Mouse (Mus musculus) gonadal fat pad, adult 2 months (tissue): ENCODE results near the gene Tkt. TPM values are rescaled to one million over a fixed set of nuclear protein-coding genes. Genes with fewer than 3 reads are reported as not detected.
"Not testable (repeated sequence)": the region's sequence is repeated elsewhere in the genome, so short reads cannot be mapped to it uniquely, and the experiment has no call there.

Experiments used
- DNase-seq: peaks from one replicate; pipeline ENCODE4 v3.0.0-alpha.2; 2012; ENCODE audit warnings: low read depth
- polyA plus RNA-seq: library from polyadenylated mRNA; depleted of rRNA; stranded (reverse); fragments of >200 nt; gene quantifications from 2 replicates; pipeline ENCODE4 v1.2.3, GENCODE M21; 2012; rRNA removed

Tkt gene
- polyA plus RNA-seq: 527 and 734 TPM in 2 replicates

DNA sequence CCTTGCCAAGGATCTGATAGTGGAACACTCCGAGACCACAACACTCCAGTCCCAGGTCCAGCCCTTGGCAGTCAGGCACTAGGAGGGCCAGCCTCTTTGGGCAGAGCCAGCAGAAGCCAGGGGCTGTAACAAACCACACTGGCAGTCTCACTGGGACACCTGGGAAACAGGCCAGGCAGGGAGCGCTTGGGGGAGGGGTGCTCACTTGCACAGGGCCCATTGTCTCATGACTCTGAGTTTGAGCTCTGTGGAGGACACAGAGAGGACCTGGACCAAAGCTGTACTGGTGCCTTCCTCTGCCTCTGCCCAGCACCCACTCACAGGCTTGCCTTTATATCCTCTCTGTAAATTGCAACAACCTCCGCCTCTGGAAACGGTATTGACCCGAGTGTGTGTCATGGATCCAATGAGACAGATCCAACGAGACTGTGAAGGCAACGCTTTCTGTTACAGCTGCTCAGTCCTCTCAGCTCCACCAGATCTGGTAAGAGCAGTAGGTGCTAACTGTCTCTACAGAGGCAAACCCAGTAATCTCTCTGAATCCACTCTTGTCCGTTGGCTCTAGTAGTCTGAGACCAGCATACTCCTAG, at the start of gene Tkt:
Gene Tkt, plus strand, starts transcription at position 229 of the 590 bp plus-strand sequence.
- no peak for DNase-seq

DNA sequence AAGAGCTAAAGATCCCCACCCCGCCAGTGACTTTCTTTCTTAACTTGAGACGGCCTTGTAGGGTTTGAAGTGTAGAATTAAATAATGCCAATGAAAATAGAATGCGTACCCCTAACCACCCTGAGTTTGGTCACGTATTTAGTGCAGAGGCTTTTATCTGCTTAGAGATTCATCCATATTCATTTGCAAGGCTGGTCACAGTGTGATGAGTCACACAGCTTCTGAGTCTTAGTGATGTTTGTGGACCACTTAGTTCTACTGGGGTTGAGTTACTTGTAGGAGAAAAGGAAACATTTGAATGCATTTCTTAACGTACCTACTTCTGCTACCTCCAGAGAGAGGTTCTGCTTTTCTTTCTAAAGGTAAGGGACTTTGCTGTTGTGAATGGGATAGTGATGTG, 43.2 kb upstream of the Tkt start:
- no peak for DNase-seq

DNA sequence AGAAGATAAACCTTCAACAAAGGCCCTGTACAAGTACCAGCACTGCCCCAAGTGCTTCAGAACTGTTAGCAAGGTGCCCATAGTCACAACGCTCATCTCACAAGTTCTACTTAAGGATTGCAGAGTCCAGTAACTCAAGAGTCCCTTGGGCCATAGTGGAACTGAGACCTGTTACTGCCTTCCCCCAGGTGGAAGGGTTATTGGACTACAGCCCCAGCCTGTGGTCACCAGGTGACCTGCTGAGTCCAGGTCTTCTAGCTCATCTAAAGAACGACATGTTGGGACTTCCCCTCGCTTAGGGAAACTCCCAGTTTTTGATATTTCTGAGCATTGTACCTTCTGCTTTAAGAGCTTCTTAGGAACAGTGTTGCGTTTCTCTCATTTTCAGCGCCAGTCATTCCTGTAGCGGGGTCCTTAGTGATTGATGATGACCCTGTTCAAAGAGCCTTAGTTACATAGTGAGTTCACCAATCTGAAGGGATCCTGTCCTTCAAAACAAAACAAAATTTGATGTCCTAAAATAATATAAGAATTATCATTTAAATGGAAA, 37.9 kb upstream of the Tkt start:
- DNase-seq: no peak

DNA sequence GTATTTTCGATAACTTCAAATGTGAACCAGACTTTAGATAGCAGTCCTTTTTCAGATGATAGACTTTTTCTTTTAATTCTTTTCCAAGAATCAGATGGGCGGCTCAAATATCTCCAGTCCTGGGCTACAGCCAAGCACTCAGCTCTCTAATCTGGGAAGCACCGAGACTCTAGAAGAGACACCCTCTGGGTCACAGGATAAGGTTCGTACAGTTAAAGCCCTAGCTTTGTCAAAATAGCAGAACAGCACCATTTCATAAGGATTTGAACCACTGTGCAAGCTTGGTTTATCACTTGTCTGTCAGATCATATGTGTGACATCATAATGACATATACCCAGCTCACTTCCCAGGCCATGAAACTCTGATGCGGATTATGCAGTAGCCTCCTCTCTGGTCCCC, 35.3 kb upstream of the Tkt start:
- no peak for DNase-seq

DNA sequence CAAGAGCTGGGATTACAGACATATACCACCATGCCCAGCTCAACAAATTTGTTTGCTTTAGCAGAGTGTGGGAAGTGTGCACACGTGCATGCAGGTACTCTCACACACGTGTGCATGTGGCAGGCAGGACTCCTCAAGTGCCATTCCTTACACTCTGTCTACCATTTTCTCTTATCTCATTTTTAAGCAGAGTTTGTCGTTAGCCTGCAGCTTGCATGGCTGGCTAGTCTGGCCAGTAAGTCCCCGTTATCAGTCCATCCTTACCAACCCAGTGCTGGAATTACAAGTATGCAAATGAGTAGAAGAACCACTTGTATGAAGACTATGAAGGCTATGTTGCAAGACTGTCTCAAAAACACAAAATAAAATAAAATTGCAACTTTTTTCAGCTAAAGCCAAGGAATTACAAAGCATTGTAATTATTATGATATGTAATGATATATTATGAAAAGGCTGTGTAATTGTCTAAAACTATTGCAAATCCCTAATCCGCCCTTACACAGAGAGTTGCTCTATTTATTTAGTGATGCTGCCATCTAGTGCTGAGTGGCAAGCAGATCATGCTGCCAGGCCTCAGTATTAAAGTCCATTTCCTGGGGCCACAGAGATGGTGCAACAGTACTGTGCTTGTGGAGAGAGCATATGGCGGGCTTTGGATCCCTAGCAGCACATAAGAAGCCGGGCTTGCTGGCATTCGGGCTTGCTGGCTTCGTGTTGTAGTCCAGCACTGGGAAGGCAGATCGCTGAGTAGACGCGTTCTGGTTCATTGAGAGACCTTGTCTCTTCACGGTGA, 32.0 kb upstream of the Tkt start:
- DNase-seq: no peak

DNA sequence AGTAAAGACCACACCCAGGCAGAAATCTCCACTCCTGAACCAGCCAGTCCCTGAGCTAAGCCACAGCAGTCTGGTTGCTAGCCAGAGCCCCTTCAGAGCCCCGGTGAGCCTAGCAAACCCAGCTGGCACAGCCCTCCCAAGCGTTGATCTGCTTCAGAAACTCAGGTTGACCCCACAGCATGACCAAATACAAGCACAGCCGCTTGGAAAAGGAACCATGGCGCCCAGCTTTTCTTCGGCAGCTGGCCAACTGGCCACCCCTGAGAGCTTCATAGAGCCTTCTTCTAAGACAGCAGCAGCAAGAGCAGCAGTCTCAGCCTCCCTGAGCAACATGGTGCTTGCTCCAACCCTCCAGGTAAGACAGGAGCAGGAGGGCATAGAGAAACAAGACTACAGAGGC, 28.8 kb upstream of the Tkt start:
- no peak for DNase-seq

DNA sequence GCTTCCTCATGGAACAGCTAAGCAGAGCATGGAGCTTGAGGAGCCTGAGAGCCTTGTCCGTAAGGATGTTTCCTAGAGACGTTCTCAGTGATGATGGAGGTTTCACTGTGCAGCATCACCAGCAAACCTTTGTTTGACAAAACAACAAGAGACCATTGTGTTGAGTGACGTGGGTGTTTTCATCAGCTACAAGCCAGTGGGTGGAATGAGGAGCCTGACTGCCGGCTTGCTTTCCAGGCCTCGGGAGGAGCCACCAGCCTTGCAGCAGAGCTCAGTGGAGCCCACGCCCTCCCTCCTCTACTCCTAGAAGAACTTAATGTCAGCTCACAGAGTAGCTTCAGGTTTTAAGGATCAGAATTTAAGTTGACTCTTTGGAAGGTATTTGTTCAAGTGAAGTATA, 24.8 kb upstream of the Tkt start:
- no peak for DNase-seq

DNA sequence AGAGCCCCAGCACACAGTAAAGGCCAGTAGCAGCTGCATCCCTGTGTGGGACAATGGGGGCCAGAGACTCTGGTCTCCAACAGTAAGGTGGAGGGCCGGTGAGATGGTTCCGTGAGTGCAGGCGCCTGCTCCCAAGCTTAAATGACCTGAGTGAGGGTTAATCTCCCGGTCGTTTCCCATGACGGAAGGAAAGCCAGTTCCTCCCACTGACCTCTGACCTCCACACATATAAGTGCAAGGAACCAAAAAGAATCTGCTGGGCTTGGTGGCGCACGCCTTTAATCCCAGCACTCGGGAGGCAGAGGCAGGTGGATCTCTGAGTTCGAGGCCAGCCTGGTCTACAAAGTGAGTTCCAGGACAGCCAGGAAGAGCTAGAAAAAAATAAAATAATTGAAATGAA, 19.8 kb upstream of the Tkt start:
- no peak for DNase-seq

DNA sequence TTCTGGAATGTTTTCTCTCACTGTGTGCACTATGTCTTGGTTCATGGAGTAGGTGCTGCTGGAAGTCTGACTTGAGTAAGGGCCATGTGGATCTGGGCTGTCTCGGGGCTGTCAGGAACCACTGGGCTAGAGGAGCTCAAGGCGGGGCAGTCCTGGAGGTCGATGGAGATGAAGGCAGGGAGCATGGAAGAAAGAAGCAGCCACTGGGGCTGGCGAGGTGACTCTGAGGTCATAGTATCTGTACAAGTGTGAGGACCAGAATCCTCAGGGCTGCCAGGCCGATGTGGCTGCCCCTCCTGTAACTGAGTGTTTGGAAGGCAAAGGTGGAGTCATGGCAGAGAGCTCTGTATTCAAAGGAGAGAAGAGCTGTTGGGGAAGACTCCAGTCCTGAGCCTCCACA, 19.2 kb upstream of the Tkt start:
- no peak for DNase-seq

DNA sequence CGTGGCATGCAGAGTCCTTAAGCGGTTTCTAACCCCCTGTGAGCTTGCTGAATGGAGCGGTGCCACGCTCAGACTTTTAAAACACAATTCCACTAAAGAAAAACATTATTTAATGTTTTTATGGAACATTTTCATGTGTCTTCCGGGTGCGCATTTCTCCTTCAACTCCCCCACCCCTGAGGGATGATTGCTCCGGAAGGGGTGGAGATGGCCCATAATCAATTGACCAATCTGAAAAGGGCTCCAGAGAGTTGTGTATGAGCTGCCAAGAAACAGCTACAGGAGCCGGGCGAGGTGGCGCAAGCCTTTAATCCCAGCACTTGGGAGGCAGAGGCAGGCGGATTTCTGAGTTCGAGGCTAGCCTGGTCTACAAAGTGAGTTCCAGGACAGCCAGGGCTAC, 18.7 kb upstream of the Tkt start:
- DNase-seq: no peak

DNA sequence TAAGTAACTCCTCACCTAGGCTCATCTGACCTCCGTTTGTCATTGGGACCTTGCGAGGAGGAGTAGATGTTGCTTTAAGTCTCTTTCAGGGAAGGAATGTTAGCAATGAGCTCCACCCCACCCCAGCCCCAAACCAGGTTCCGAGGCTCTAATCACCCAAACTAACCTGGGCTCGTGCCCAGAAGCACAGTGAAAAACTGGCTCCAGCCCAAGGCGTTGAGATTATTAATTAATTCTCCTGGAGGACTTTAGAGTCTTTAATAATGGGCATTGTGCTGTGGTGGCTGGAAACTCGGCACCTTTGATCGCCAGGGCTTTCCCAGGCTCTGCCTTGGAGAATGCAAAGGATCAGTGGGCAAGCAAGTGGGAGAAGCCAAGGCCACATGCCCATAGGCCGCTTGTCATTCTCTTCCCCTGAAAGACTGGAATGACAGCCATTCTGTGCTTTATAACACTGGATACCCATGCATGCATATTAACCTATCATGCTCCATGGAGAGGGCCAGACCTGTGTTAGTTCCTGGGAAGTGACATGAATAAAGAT, 17.4 kb upstream of the Tkt start:
- no peak for DNase-seq

DNA sequence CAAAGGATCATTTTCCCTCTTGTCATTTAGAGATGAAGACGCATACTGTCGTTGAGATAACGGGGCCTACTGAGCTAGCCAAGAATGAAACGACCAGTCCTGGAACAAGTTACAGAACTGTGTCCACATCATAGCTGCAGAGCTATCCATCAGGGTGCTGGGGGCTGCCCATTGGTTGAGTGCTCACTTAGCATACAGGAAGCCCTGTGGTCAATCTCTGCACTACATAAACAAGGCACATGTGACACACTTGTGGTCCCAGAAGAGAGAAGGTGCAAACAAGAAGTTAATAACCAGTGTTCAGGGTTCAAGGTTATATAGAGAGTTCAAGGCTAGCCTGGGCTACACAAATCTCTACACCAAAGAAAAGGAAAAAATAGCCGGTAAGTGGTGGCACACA, 16.7 kb upstream of the Tkt start:
- DNase-seq: no peak

DNA sequence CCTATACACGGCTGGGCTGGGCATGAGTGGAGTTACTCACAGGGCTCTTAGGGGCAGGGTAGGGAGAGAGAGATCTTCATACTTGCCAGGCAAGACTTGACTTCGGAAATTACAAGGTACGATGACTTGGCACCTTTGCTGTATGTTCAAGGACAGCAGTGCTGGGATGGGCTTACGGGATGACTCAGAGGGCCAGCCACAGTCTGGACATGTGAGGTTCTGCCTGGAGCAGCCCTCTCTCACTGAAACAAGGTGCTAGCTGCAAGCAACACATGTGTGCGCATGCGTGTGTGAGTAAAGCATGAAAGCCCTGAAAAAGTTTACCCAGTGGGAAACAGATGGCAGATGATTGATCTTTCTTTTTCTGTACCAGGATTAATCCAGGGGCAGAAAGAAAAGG, 16.3 kb upstream of the Tkt start:
- no peak for DNase-seq

DNA sequence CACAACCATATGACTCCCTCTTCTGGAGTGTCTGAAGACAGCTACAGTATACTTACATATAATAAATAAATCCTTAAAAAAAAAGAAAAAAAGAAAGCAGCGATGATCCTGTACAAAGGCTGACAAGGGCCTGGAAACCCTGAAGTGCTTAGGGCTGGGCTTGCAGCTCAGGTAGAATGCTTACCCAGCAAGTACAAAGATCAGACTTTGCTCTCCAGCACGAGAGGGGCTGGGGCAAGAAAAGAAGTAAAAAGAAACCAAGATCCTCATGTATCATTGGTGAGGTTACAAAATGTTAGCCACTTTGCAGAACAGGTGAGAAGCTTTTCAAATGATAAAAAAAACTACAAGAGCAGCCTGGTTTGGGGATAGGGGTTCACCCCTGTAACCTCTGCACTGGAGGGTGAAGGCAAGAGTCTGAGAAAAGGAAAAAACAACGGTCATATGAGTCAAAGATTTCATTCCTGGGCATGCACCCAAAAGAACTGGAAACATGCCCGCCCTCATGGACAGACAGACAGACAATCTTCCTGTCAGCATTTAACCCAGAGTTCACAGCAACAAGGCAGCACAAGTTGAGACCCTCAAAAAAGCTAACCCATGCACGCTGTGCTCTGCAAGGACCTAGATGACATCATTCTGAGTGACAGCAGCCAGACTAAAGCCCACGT, 14.2 kb upstream of the Tkt start:
- no peak for DNase-seq

DNA sequence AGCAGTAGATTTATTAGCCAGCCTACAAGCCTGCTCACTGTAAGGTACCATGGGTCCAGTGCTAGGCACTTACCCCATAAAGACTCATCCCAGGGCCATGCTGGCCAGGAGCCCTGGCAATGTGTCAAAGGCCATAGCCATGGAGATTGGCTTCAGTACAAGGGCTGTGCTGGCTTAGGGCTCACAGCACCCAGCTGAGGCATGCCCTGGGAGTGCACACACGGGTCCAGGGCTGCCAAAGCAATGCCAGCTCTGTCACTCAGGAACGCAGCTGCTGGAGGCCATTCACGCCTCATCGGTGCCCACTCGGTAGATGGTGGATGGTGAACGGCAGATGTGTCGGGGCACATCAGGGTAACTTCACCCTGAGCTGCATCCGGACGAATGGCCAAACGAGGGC, 6.6 kb upstream of the Tkt start:
- peak; percentile 88 for DNase-seq

DNA sequence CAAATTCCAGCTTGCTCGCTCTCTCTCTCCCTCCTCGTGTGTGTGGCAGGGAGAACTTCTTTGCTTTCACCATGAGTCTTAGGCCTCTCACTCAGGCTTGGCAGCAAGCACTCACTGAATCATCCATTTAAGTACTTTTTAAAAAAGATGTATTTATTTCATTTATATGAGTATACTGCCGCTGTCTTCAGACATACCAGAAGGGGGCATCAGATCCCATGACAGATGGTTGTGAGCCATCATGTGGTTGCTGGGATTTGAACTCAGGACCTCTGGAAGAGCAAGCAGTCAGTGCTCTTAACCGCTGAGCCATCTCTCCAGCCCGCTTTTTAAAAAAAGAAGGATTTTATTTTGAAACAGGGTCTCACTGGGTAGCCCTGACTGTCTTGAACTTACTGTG, 4.8 kb upstream of the Tkt start:
- DNase-seq: not testable (repeated sequence)

DNA sequence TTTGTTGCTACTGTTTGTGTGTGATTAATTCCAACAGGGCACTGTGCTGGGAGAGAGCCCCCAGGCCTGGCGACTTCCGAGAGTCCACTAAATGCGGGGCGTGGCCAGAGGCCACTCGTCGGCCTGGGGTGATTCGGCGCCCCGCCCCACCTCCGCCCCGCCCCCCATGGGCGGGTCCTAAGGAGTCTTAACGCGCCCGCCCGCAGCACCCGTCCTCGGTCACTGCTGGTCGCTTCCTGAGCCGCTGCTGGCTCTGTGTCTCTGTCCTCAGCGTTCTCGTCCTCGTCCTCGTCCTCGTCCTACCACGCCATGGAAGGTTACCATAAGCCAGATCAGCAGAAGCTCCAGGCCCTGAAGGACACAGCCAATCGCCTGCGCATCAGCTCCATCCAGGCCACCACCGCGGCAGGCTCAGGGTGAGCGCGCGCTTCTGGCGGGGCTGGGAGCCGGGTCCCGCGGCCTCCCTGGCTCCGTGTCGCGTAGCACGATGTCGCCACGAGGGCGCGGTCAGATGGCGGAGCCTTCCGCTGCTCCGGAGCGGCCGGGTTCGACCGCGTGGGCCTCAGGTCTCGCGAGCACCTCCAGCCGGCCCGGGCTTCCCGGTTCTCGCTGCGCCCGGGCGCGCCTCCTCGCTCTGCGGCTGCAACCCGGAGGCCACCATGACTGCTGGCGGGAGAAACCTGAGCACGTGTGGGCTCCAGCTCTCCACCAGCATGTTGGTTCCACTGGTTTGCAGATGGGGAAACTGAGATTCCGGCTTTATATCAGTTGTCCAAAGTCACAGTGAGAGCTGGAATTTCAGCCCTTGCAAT, 1.0 kb downstream of the Tkt start:
- DNase-seq: no peak

DNA sequence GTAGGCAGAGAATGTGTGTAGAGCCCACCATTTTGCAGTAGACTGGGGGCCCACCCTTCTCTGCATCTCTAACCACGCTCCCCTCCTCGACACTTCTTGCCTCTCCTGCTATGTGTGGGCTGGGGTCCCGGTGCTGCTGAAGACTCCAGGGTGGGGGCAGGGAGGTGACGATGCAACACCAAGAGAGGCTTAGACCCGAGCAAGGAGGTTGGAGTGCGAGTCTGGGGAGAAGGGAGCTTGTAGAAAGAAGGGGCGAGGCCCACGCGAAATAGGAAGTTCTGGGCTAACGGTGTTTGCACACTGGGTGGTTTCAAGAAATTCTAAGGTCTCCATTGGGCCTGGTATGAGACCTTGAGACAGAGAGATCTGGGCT, 1.6 kb downstream of the Tkt start:
- no peak for DNase-seq

DNA sequence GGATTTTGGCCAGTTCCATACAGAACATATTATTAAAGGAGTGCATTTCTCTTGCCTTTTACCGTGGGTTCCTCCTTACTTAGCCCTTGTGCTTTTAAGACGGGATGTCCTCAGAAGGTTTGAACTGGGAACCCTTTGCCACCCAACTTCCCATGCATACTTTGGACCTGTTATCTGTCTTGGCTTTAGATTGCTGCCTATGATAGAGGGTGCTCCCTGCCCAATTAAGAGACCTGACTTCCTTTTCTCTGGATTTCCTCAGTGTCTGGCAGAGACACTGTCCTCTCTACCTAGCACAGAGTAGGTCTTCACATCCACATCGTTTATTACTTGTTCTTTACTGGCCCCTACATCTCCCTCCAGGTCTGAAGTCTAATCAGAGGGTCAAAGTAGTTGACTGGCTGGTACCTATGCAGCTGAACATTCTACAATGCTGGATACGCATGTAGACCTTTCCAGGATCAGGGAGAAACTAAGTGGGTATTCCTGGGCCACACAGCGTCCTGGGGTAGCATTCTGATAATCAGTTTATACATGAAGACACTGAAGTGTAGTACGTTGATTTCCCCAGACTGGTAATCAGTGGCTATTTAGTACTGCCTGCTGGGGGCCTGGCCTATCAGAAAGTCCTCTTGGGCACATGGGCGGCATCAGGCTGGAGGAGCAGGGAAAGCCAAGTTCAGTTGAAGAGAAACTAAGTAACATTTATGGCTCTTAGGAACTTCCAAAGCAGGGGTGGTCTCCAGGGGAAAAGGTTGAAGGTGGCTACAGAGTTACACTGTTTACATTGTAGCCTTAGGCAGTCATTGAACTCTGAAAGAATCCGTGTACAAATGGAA, 2.3 kb downstream of the Tkt start:
- DNase-seq: no peak

DNA sequence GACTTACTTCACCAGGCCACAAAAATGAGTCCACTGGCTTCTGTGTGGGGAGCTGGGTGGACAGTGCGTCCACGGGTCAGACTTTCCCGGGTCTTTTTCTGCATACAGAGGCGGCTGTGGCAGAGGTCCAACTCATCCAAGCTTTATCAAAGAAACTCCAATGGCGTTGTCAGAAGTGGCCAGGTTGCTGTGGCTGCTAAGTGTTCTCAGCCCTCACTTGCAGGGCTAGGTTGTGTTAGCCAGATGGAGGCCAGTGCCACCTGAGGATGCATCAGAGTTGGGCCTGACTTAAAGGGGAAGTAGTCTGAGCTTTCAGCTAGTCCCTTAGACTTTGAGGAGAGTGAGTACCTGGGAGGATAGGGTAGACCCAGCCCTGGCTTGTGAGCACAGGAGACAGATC, 3.4 kb downstream of the Tkt start:
- DNase-seq: no peak

DNA sequence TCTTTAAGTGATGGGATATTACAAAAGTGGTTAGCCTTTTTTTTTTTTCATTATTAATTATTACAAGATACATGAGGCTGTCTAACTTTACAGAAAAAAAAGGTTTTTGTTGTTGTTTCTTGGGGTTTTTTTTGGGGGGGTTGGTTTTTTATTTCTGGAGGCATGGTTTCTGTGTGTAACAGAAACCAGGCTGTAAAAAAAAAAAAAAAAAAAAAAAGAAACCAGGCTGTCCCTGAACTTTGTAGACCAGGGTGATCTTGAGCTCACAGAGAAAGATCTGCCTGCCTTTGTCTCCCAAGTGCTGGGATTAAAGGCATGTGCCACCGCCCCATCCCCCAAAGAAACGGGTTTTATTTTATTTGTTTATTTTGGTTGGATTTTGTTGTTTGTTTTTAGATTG, 3.8 kb downstream of the Tkt start:
- DNase-seq: no peak
